In the genomic region with DNA sequence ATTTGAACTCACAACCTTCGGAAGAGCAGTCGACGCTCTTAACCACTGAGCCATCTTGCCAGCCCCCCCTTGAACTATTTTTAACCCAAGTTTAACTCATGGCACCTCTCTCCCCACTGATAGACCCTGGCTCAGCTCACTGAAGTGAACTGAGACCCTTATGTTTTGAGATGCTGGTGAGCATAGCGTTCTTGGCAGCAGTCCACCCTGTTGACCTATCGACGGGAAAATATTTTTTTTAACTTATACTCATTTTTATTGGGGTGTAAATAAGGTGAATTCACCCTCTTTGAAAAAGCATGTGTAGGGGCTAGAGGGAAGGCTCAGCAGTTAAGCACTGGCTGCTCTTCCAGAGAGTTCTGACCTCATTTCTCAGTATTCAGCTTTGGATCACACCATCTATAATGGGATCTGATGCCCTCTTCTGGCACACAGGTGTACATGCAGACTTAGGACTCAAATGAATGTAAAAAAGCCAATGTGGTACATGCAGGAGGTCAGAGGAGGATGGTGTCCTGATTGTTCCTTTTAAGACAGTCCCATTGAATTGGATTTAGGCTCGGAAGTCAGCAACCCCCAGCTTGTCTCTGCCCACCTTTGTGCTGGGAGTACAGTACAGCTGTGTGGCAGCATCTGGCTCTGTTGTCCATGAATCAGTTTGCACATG, we compare ENCODE assay signal across 10 mouse cellular contexts. TPM values are rescaled to one million over a fixed set of nuclear protein-coding genes. Genes with fewer than 3 reads are reported as not detected.
DNase-seq lines count a peak whose midpoint lies in the region; ATAC-seq and TF ChIP-seq lines count a peak whose summit lies in the region.
"Had no signal": no experiment of that assay in that cellular context is flagged by ENCODE, and none has a peak within 500 bp of the region (broad histone marks: within the 10 kb centered on the region; RNA-seq: fewer than 3 reads in every experiment).

No protein-coding gene starts in this region.

- H3K4me2 ChIP-seq in lung, embryonic 14.5 days = no peak overlapping the region
- H3K4me2 ChIP-seq: embryonic facial prominence, embryonic 13.5 days had no signal

- H3K4me1 ChIP-seq in lung, embryonic 14.5 days (ENCODE audit: insufficient read depth) = no peaks in the 10 kb centered on the region; the same call in 1 of the 2 replicates

- H3K9ac ChIP-seq in lung, embryonic 14.5 days = no peak overlapping the region
- H3K9ac ChIP-seq: embryonic facial prominence, embryonic 13.5 days had no signal

- peak; percentile 3; the same call in 1 of the 2 replicates for ATAC-seq in lung, embryonic 14.5 days (ENCODE audit: insufficient read depth)

- peaks cover 50% of the 10 kb centered on the region for H3K36me3 ChIP-seq in lung, embryonic 14.5 days (ENCODE audit: insufficient read depth)

- H3K27me3 ChIP-seq in lung, embryonic 14.5 days (ENCODE audit: insufficient read depth, low read length) = no peaks in the 10 kb centered on the region
- H3K27me3 ChIP-seq: embryonic facial prominence, embryonic 13.5 days had no signal

- DNase-seq in layer of hippocampus, adult 11-12 months (ENCODE audit: low spot score) = peak; percentile 30
- DNase-seq in layer of hippocampus, postnatal 36 days = no peak
- peak; percentile 68 for DNase-seq in CD4-positive, CD25-positive, alpha-beta regulatory T cell, adult 2 months (ENCODE audit: low read depth, low spot score)
- peak; percentile 82 for DNase-seq in R1 (ENCODE audit: low read depth, low spot score)
- peak; percentile 48 for DNase-seq in forelimb bud, embryonic 11.5 days (ENCODE audit: low read depth, low spot score)
- peak; percentile 70 for DNase-seq in lung, embryonic 14.5 days
- no peak for DNase-seq in urinary bladder, adult 18-20 months (ENCODE audit: low spot score in 2 of 2)
- no peak for DNase-seq in adrenal gland, adult 8-10 months

- 67% methylated on average over 7 of the region's 7 CpGs for WGBS in lung, embryonic 14.5 days

- H3K4me3 ChIP-seq in lung, embryonic 14.5 days (ENCODE audit: low read depth, low read length) = no peak overlapping the region
- H3K4me3 ChIP-seq: embryonic facial prominence, embryonic 13.5 days had no signal

- no peaks in the 10 kb centered on the region for H3K9me3 ChIP-seq in lung, embryonic 14.5 days (ENCODE audit: low read depth, low read length)
- H3K9me3 ChIP-seq: embryonic facial prominence, embryonic 13.5 days had no signal

- TF ChIP-seq CTCF in lung, embryonic 14.5 days (IDR thresholded peaks at IDR 0.05; ENCODE audit: low read depth) = peak; percentile 72

- H3K27ac ChIP-seq in lung, embryonic 14.5 days (ENCODE audit: low read depth) = no peak overlapping the region
- H3K27ac ChIP-seq: embryonic facial prominence, embryonic 13.5 days had no signal

RNA-seq across cellular contexts. Expression of a gene that starts 3.2 kb away (rescaled TPM):
- total RNA-seq in layer of hippocampus, postnatal 36 days (2021) = 100 to 1,000 TPM; 454 to 487 TPM
- polyA plus RNA-seq in lung, embryonic 14.5 days (2014; fragmentation: Nextera tagmentation; extraction: Ambion mirVana) = 294 and 337 TPM in 2 replicates
- total RNA-seq in adrenal gland, adult 8-10 months (2022) = 100 to 1,000 TPM; 593 to 922 (median 693) TPM

RNA-seq across cellular contexts. Expression of a gene that starts 6.4 kb away (rescaled TPM):
- 1 to 10 TPM; 1.4 to 2.0 TPM for total RNA-seq in layer of hippocampus, postnatal 36 days (2021)
- polyA plus RNA-seq in lung, embryonic 14.5 days (2014; fragmentation: Nextera tagmentation; extraction: Ambion mirVana) = 11.6 and 11.7 TPM in 2 replicates
- total RNA-seq in adrenal gland, adult 8-10 months (2022) = 10 to 100 TPM in 2 of 4 experiments, 1 to 10 TPM in 2; 7.2 to 11.8 (median 10.1) TPM

RNA-seq across cellular contexts. Expression of a gene that starts 13.2 kb away (rescaled TPM):
- total RNA-seq in layer of hippocampus, postnatal 36 days (2021) = not detected
- polyA plus RNA-seq in lung, embryonic 14.5 days (2014; fragmentation: Nextera tagmentation; extraction: Ambion mirVana) = not detected in 2 replicates
- total RNA-seq in adrenal gland, adult 8-10 months (2022) = not detected
- polyA plus RNA-seq: embryonic facial prominence, embryonic 13.5 days; liver, embryonic 16.5 days had no signal

RNA-seq across cellular contexts. Expression of a gene that starts 13.2 kb away (rescaled TPM):
- total RNA-seq in layer of hippocampus, postnatal 36 days (2021) = under 1 TPM in 1 of 2 experiments, not detected in 1; 0.47 TPM
- not detected in 2 replicates for polyA plus RNA-seq in lung, embryonic 14.5 days (2014; fragmentation: Nextera tagmentation; extraction: Ambion mirVana)
- under 1 TPM; 0.28 to 0.37 (median 0.32) TPM for total RNA-seq in adrenal gland, adult 8-10 months (2022)
- polyA plus RNA-seq: embryonic facial prominence, embryonic 13.5 days; liver, embryonic 16.5 days had no signal

RNA-seq across cellular contexts. Expression of a gene that starts 16.5 kb away (rescaled TPM):
- total RNA-seq in layer of hippocampus, postnatal 36 days (2021) = 100 to 1,000 TPM; 103 to 109 TPM
- polyA plus RNA-seq in lung, embryonic 14.5 days (2014; fragmentation: Nextera tagmentation; extraction: Ambion mirVana) = 428 and 470 TPM in 2 replicates
- 100 to 1,000 TPM in 3 of 4 experiments, 10 to 100 TPM in 1; 96.8 to 127 (median 118) TPM for total RNA-seq in adrenal gland, adult 8-10 months (2022)

Comparison
In these comparisons a context has a peak if more than half of its experiments do, and no peak if none do; other contexts are left out.
1. DNase-seq: peak in layer of hippocampus, adult 11-12 months (single experiment), CD4-positive, CD25-positive, alpha-beta regulatory T cell, adult 2 months (single experiment), R1 (single experiment), forelimb bud, embryonic 11.5 days (single experiment) and lung, embryonic 14.5 days (single experiment); none in layer of hippocampus, postnatal 36 days (0 of 2), urinary bladder, adult 18-20 months (0 of 2) and adrenal gland, adult 8-10 months (single experiment).